Mouse (Mus musculus): ENCODE results near the gene Hdgfl3. TPM values are rescaled to one million over a fixed set of nuclear protein-coding genes. Genes with fewer than 3 reads are reported as not detected.

Gene Hdgfl3
- polyA plus RNA-seq, 1 experiment from 2014 or later, result 10.0 TPM

DNA sequence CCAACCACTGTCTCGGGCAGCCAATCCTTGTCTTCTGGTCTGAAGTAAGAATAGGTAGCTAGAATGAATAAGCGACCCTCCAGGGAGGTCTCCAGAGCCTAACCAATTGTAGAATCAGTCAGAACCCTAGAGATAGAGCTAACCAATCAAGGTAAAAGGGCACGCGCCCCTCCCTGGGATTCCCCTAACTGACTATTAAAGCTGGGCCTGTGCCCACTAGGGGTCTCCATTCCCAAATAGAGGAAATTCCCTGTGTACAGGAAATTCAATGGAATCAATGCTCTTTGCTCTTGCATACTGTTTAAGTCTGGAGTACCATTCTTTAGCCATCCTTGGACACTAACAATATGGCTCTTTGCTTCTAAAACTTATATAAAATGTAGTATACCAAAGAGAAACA, 11.1 kb upstream of the Hdgfl3 start:
- 13% methylated on average over 4 of the region's 4 CpGs for WGBS
- peak overlapping the region; percentile 35; the same call in 1 of the 2 replicates for H3K4me2 ChIP-seq
- no peak for ATAC-seq (ENCODE audit: extremely low read depth, insufficient number of reproducible peaks, low FRiP score, low TSS enrichment)

DNA sequence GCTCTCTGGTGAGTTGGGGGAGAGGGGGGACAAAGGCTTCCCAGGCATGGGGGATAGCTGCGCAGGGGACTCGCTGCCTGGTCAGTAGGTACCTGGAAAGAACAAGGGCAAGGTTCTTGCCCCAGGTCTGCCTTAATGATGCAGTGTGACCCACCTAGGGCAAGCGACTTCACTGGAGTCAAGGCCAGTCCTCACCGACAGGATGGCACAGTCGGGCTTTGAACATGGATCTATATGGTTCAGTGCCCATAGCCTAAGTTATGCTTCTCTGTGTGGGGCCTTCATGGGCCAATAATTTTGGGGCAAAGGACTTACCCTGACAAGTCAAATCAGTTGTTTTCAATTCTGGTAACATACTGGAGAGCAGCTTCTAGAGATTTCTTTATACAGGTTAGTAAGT, 533 bp upstream of the Hdgfl3 start:
- Histone ChIP-seq H3K27me3 (replicated peaks) (peaks cover 19% of the 10 kb centered on the region), H3K36me3 (no peaks in the 10 kb centered on the region), H3K4me3 (peak overlapping the region; percentile 84), H3K9me3 (no peaks in the 10 kb centered on the region), H3K4me1 (peaks cover 17% of the 10 kb centered on the region), H3K4me2 (peak overlapping the region; percentile 86), H3K9ac (peak overlapping the region; percentile 94), H3K27ac (replicated peaks) (no peak overlapping the region)
- 7% methylated on average over 5 of the region's 5 CpGs for WGBS
- ATAC-seq (ENCODE audit: extremely low read depth, insufficient number of reproducible peaks, low FRiP score, low TSS enrichment), result no peak

More for the DNA sequence above, 11.1 kb upstream of the Hdgfl3 start:
- Histone ChIP-seq H3K4me3 (no peak overlapping the region), H3K9ac (no peak overlapping the region), H3K9me3 (no peaks in the 10 kb centered on the region), H3K27ac (replicated peaks) (no peak overlapping the region), H3K4me1 (no peaks in the 10 kb centered on the region), H3K27me3 (replicated peaks) (no peaks in the 10 kb centered on the region; the same call in 1 of the 2 replicates), H3K36me3 (no peaks in the 10 kb centered on the region)

DNA sequence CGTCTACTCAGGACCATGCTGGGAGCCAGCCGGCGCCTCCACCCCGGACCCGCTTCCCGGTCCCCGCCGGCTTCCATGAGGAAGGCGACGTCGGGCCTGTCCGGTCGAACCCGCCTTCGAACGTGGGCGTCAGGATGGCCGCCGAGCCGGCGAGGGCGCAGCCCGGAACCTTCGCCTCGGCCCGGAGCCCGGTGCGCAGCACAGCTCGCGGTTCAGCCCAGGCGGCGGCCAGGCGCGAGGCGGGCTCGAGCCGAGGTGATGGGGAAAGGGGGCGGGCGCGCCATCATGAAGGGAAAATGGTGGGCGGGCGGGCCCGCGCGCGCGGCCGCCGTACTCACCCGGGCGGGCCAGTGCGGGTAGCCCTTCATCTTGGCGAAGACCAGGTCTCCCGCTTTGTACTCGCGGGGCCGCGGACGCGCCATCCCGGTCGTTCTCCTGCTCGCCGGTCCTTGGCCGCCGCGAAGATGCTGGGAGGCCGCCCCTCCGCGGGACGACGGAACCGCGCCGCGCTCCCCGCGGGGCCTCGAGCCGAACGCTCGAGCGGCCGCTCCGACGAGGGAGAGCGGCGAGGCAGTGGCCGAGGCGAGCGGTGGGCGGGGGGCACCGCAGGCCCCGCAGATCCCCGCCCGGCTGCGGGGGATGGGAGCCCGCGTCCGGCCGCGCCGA, 539 bp downstream of the Hdgfl3 start:
- Histone ChIP-seq H3K4me1 (peaks cover 23% of the 10 kb centered on the region), H3K9me3 (no peaks in the 10 kb centered on the region), H3K9ac (peak overlapping the region; percentile 94), H3K36me3 (no peaks in the 10 kb centered on the region), H3K27me3 (replicated peaks) (peaks cover 19% of the 10 kb centered on the region), H3K4me2 (peak overlapping the region; percentile 86), H3K4me3 (peak overlapping the region; percentile 84), H3K27ac (replicated peaks) (peak overlapping the region; percentile 80)
- WGBS, result under 1% methylated on average over 77 of the region's 103 CpGs
- peak; percentile 38; the same call in 1 of the 2 replicates for ATAC-seq (ENCODE audit: extremely low read depth, insufficient number of reproducible peaks, low FRiP score, low TSS enrichment)

DNA sequence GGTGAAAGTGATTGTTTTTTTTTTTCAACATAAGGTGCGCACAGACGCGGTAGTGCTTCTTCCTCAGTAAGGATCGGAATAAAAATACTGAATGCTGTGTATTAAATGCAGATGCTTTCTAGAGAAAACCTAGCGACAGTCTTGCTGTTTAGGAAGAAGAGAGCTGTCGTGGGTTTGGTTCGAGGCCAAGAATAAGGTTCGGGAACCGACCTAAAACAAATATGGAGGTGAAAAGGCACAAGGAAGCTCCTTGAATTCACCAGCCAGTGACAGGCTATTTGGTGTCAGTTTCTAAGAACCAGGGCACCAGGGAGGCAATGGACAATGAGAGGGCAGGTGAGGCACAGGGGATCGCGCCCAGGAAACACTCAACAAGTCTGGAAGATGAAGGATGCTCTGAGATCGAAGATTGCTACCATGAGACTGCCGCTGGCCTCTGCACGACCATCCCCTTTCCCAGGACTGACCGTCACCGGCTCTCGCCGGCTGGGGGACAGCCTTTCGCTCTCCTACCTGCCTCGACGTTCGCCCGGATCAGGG, 1.1 kb downstream of the Hdgfl3 start:
- Histone ChIP-seq H3K9me3 (no peaks in the 10 kb centered on the region), H3K9ac (peak overlapping the region; percentile 94), H3K27me3 (replicated peaks) (peaks cover 19% of the 10 kb centered on the region), H3K4me2 (peak overlapping the region; percentile 86), H3K36me3 (no peaks in the 10 kb centered on the region), H3K4me3 (peak overlapping the region; percentile 84), H3K4me1 (peaks cover 28% of the 10 kb centered on the region), H3K27ac (replicated peaks) (peak overlapping the region; percentile 80)
- ATAC-seq (ENCODE audit: extremely low read depth, insufficient number of reproducible peaks, low FRiP score, low TSS enrichment), result no peak
- 8% methylated on average over 23 of the region's 23 CpGs for WGBS

DNA sequence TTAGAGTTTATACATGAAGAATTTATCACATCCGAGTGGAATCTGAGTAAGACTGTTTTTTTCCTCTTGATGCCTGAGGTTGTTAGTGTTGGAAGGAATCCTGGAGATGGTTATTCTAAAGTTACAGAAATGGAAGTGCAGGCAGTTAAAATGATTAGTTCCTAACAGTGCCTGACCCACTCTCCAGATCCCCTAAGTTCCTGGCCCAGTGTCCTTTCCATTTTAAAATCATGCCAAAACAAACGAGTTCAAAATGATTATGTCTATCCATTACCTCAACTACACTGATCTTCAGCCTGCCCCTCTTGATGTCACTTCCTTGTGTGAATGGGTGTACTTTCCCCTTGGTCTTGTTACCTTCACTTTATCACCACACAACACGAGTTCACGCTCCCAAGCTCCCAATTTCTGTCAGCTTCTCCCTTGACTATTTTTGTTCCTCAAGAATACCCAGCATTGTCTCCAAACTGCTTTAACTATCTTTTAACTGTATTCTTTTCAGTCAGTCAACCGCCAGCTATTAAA, 1.7 kb downstream of the Hdgfl3 start:
- peak overlapping the region; percentile 84 for H3K4me3 ChIP-seq
- H3K27me3 ChIP-seq (replicated peaks), result peaks cover 19% of the 10 kb centered on the region
- H3K9me3 ChIP-seq, result no peaks in the 10 kb centered on the region
- 37% methylated on average over 5 of the region's 5 CpGs for WGBS
- H3K27ac ChIP-seq (replicated peaks), result no peak overlapping the region
- no peaks in the 10 kb centered on the region for H3K36me3 ChIP-seq
- ATAC-seq (ENCODE audit: extremely low read depth, insufficient number of reproducible peaks, low FRiP score, low TSS enrichment), result no peak
- H3K9ac ChIP-seq, result peak overlapping the region; percentile 94
- peak overlapping the region; percentile 86 for H3K4me2 ChIP-seq
- peaks cover 33% of the 10 kb centered on the region for H3K4me1 ChIP-seq

DNA sequence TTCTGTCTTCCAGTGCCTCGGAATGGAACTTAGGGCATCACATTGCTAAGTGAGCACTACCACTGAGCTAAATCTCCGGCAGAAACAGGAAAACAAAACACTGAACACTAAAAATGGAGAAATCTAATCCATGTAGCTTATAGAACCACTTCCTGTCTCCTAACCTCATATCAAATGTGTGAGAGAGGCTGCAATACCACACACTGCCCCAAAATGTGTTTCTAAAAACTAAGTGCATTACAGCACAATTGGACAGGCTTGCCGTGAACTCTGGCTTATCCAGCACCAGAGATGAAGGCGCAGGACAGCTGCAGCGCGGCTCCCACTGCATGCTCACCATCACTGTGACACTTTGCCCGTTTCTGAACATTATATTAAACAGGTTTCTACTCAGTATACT, 5.3 kb downstream of the Hdgfl3 start:
- Histone ChIP-seq H3K9me3 (no peaks in the 10 kb centered on the region), H3K27ac (replicated peaks) (no peak overlapping the region)
- 67% methylated on average over 7 of the region's 7 CpGs for WGBS

DNA sequence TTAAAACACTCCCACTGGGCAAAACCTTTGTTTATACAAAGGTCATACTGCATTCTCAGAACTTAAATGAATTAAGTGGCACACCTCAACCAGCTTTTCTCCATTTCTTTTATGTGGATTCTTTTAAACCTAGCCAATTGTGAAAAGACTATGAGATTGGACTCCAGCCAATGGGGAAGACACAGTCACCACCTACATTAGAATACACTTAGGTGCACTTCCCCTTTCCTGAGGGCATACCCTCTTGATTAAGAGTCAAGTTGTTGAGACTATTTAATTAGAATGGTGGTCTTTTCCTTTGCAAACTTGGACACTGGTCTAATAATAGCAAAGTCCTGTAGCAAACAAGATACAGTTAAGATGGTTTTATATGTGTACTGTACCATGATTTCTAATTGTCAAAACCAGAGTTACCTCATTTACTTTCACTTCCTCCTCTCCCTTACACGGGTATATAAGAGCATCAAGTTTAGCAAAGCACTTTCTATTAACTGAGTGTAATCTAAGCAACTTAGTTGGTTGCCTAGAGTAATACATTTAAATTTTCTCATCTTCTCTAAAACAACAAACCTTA, 12.8 kb downstream of the Hdgfl3 start:
- no peak overlapping the region for H3K27ac ChIP-seq (replicated peaks)
- no peak overlapping the region for H3K4me2 ChIP-seq
- no peak overlapping the region for H3K9ac ChIP-seq
- 63% methylated on average over 1 of the region's 1 CpGs for WGBS
- H3K27me3 ChIP-seq (replicated peaks), result no peaks in the 10 kb centered on the region
- H3K9me3 ChIP-seq, result no peaks in the 10 kb centered on the region
- no peaks in the 10 kb centered on the region for H3K4me1 ChIP-seq
- no peak overlapping the region for H3K4me3 ChIP-seq
- no peaks in the 10 kb centered on the region for H3K36me3 ChIP-seq
- ATAC-seq (ENCODE audit: extremely low read depth, insufficient number of reproducible peaks, low FRiP score, low TSS enrichment), result no peak

More for the DNA sequence above, 5.3 kb downstream of the Hdgfl3 start:
- H3K27me3 ChIP-seq (replicated peaks), result no peaks in the 10 kb centered on the region
- peaks cover 37% of the 10 kb centered on the region for H3K4me1 ChIP-seq
- H3K36me3 ChIP-seq, result no peaks in the 10 kb centered on the region
- no peak overlapping the region for H3K4me2 ChIP-seq
- H3K9ac ChIP-seq, result peak overlapping the region; percentile 11; the same call in 1 of the 2 replicates
- H3K4me3 ChIP-seq, result no peak overlapping the region
- no peak for ATAC-seq (ENCODE audit: extremely low read depth, insufficient number of reproducible peaks, low FRiP score, low TSS enrichment)

DNA sequence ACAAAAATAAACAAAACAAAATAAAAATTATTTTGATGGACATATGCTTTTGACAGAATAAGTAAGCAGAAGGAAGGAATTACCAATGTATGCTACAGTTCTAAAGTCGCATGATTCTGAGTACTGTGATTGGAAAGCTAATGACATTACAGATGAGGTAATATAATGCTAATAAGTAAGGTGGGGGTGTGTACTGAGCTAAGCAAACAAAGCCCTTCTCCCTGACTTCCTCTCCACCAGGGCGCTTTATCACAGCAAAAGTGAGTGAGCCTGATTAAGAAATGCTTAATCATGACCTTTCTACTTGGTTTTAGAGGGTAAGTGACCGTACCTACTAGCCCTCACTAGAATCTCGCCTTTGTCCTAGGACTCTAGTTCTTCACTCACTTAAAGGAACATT, 14.0 kb downstream of the Hdgfl3 start:
- 72% methylated on average over 4 of the region's 4 CpGs for WGBS
- Histone ChIP-seq H3K27ac (replicated peaks) (no peak overlapping the region), H3K4me1 (no peaks in the 10 kb centered on the region), H3K36me3 (no peaks in the 10 kb centered on the region), H3K9me3 (no peaks in the 10 kb centered on the region), H3K27me3 (replicated peaks) (no peaks in the 10 kb centered on the region), H3K4me2 (no peak overlapping the region), H3K4me3 (no peak overlapping the region), H3K9ac (no peak overlapping the region)
- ATAC-seq (ENCODE audit: extremely low read depth, insufficient number of reproducible peaks, low FRiP score, low TSS enrichment), result no peak

DNA sequence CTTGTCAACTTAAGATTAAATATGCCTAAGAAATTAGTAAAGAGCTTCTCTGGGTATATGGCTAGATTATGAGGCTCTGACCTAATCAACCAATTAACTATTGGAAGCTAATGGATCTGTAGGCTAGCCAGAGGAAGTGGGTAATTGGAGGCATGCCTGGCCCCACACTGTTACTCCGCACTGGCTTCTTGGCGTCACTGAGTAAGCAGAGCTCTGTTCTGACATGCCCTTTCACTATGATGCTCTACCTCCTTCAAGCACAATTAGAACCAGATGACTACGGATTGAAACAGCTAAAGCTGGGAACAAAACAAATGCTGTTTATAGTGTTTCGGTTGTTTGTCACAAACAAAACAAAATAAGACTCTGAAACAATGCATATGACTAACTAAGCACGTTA, 16.0 kb downstream of the Hdgfl3 start:
- no peak overlapping the region for H3K4me2 ChIP-seq
- 74% methylated on average over 5 of the region's 5 CpGs for WGBS
- no peaks in the 10 kb centered on the region for H3K27me3 ChIP-seq (replicated peaks)
- no peaks in the 10 kb centered on the region for H3K36me3 ChIP-seq
- H3K27ac ChIP-seq (replicated peaks), result no peak overlapping the region
- no peaks in the 10 kb centered on the region for H3K9me3 ChIP-seq
- H3K4me3 ChIP-seq, result no peak overlapping the region
- no peak overlapping the region for H3K9ac ChIP-seq
- no peak for ATAC-seq (ENCODE audit: extremely low read depth, insufficient number of reproducible peaks, low FRiP score, low TSS enrichment)
- H3K4me1 ChIP-seq, result no peaks in the 10 kb centered on the region

DNA sequence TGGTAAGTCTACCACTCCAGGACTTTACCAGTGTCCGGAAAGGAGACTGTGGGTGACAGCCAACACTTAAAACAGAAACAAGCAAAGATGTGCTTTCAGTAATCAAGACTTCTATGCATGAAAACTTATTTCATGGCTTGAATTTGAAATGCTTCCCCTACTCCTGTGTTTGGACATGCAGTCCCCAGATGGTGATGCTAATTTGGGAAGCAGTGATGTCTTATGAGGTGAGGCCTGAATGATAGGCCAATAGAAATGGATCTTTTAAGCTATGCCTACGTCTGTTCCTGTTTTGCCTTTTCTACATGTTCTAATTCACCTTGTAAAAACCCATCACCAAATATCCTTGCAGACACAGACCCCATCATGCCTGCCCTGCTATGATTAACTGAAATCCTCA, 29.3 kb downstream of the Hdgfl3 start:
- H3K27ac ChIP-seq (replicated peaks), result no peak overlapping the region
- H3K27me3 ChIP-seq (replicated peaks), result no peaks in the 10 kb centered on the region
- peaks cover 4% of the 10 kb centered on the region; the same call in 1 of the 2 replicates for H3K4me1 ChIP-seq
- H3K9me3 ChIP-seq, result no peaks in the 10 kb centered on the region
- no peak overlapping the region for H3K4me2 ChIP-seq
- no peak overlapping the region for H3K4me3 ChIP-seq
- ATAC-seq (ENCODE audit: extremely low read depth, insufficient number of reproducible peaks, low FRiP score, low TSS enrichment), result no peak
- WGBS, result 84% methylated on average over 2 of the region's 2 CpGs
- H3K9ac ChIP-seq, result no peak overlapping the region
- H3K36me3 ChIP-seq, result no peaks in the 10 kb centered on the region

DNA sequence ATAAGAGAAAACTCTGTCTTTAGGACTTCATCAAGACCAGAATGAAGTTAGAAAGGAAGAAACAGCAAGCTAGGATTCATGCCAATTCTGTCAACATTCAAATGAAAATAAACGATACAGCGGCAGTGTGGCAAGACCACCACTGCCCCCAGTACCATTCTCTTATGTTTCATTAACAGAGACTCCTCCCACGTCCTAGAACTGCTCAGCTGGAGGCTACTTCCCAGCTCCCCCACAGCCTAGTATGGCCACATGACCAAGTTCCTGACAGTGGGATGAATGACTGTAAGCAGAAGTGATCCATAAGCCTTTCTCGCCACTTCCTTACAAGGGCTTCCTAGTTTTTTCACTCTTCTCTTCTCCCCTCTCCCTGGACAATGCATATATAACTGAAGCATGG, 30.2 kb downstream of the Hdgfl3 start:
- Histone ChIP-seq H3K4me1 (peaks cover 4% of the 10 kb centered on the region; the same call in 1 of the 2 replicates), H3K27ac (replicated peaks) (no peak overlapping the region), H3K4me2 (no peak overlapping the region), H3K9me3 (no peaks in the 10 kb centered on the region), H3K27me3 (replicated peaks) (no peaks in the 10 kb centered on the region), H3K36me3 (peaks cover 4% of the 10 kb centered on the region), H3K4me3 (no peak overlapping the region), H3K9ac (no peak overlapping the region)
- no peak for ATAC-seq (ENCODE audit: extremely low read depth, insufficient number of reproducible peaks, low FRiP score, low TSS enrichment)
- WGBS, result 55% methylated on average over 4 of the region's 4 CpGs

Data from heart, embryonic 13.5 days (tissue).